Mouse (Mus musculus) myocyte (in vitro differentiated cells): ENCODE results near the gene Mbd6.
A peak's percentile ranks its signal among the peaks of the same experiment; 100 is the strongest.

Source experiments
- E2F4 ChIP-seq: IDR thresholded peaks from one replicate; pipeline ENCODE4 v1.6.1; 2011; ENCODE audit warnings: mild to moderate bottlenecking, control low read depth, moderate library complexity; ENCODE audit not compliant: insufficient read depth
- MAX ChIP-seq: IDR thresholded peaks from one replicate; pipeline ENCODE4 v1.6.1; 2011; ENCODE audit warnings: low read depth, mild to moderate bottlenecking, control low read depth
- MYOD1 ChIP-seq, 3 experiments: IDR thresholded peaks; one replicate each; pipeline ENCODE4 v1.6.1; 2011; ENCODE audit warnings: control low read depth in 2 of 3, low read depth in 2 of 3, mild to moderate bottlenecking in 2 of 3, moderate library complexity in 1 of 3; ENCODE audit not compliant: insufficient read length in 2 of 3, control insufficient read depth in 1 of 3
- MYOG ChIP-seq, 3 experiments: IDR thresholded peaks; one replicate each; pipeline ENCODE4 v1.6.1; 2011; ENCODE audit warnings: control low read depth in 2 of 3, low read depth in 2 of 3, mild to moderate bottlenecking in 2 of 3; ENCODE audit not compliant: insufficient read length in 2 of 3, control insufficient read depth in 1 of 3, insufficient read depth in 1 of 3
- POLR2A ChIP-seq: IDR thresholded peaks from one replicate; pipeline ENCODE4 v1.6.1; 2011; ENCODE audit warnings: low read depth, mild to moderate bottlenecking, control low read depth, moderate library complexity; ENCODE audit not compliant: insufficient read length
- TCF12 ChIP-seq: IDR thresholded peaks from one replicate; pipeline ENCODE4 v1.6.1; 2011; ENCODE audit warnings: mild to moderate bottlenecking, control low read depth; ENCODE audit not compliant: poor library complexity, insufficient read depth, severe bottlenecking
- TCF3 ChIP-seq: IDR thresholded peaks from one replicate; pipeline ENCODE4 v1.6.1; 2011; ENCODE audit warnings: low read depth, control low read depth; ENCODE audit not compliant: insufficient read length
- USF1 ChIP-seq: IDR thresholded peaks from one replicate; pipeline ENCODE4 v1.6.1; 2011; ENCODE audit warnings: low read depth, mild to moderate bottlenecking, control low read depth, moderate library complexity

DNA sequence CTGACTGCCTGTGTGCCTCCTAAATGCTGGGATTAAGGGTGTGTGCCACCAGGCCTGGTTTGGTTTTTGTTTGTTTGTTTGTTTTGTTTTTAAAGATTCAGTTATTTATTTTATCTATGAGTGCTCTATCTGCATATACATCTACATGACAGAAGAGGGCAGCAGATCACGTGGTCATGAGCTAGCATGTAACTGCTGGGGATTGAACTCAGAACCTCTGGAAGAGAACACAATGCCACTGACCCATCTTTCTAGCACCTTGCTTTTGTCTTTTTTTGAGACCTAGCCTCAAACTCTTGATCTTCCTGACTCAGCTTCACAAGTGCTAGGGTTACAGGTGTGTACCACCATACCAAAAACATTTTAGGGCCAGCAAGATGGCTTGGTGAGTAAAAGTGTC is 46.5 kb upstream of the Mbd6 start:
- no peak for TF ChIP-seq E2F4
- TF ChIP-seq TCF12: no peak
- TF ChIP-seq MYOG (IDR thresholded peaks at IDR 0.05; ENCODE audit: control insufficient read depth in 1 of 3, insufficient read depth in 1 of 3, insufficient read length in 2 of 3, low read depth in 2 of 3): no peak
- TF ChIP-seq POLR2A: no peak
- no peak for TF ChIP-seq MYOD1 (IDR thresholded peaks at IDR 0.05; ENCODE audit: control insufficient read depth in 1 of 3, insufficient read length in 2 of 3, low read depth in 2 of 3)
- peak; percentile 50 for TF ChIP-seq USF1
- no peak for TF ChIP-seq TCF3
- no peak for TF ChIP-seq MAX
